Mouse (Mus musculus): ENCODE measurements at regions not wholly inside any gene's neighbourhood (a gene's known extent, or its start where the extent isn't known, plus 50 kb on each side); places are given as distances from the start of the nearest gene placed in this dataset.

DNA sequence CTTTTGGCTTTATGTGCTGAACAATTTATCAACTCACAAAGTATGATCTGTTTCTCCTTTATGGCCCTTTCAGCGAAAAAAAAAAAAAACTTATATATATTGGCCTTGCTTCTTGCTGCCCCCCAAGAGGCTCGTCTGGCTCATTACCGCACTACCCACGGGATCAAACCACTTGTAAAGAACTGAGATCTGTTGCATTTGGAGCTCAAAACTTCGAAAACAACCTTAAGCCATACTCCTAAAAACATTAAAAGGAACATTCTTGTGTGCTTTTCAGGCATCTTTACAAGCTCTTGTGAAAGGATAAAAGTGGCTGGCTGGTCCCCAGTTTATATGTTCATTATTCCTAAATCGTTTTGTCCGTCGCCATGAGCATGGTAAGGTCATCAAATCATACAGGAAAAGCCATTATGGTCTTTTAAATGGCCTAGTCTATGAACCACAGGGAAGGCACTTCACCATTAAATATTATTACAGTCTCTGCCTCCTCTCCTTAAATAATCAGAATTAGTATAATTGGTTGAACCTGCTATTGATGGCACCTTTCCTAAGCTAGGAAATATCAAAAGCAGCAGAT, 117.0 kb upstream of the Gimd1 start:
- ATAC-seq, result no peak
- H3K9me3 ChIP-seq (ENCODE audit: control insufficient read depth, low read length), result no peaks in the 10 kb centered on the region
- no peaks in the 10 kb centered on the region for H3K4me1 ChIP-seq (ENCODE audit: control insufficient read depth, insufficient read depth, low read depth, low read length)
- H3K9ac ChIP-seq (ENCODE audit: low read depth, low read length), result no peak overlapping the region
- H3K27me3 ChIP-seq (replicated peaks; ENCODE audit: control insufficient read depth, insufficient read depth, low read length), result no peaks in the 10 kb centered on the region
- 85% methylated on average over 8 of the region's 8 CpGs for WGBS
- no peak overlapping the region for H3K4me2 ChIP-seq (ENCODE audit: low read length)
- H3K4me3 ChIP-seq (ENCODE audit: low read length), result no peak overlapping the region
- H3K27ac ChIP-seq (ENCODE audit: low read depth, low read length), result no peak overlapping the region
- H3K36me3 ChIP-seq (ENCODE audit: control insufficient read depth, insufficient read depth, low read length), result no peaks in the 10 kb centered on the region

DNA sequence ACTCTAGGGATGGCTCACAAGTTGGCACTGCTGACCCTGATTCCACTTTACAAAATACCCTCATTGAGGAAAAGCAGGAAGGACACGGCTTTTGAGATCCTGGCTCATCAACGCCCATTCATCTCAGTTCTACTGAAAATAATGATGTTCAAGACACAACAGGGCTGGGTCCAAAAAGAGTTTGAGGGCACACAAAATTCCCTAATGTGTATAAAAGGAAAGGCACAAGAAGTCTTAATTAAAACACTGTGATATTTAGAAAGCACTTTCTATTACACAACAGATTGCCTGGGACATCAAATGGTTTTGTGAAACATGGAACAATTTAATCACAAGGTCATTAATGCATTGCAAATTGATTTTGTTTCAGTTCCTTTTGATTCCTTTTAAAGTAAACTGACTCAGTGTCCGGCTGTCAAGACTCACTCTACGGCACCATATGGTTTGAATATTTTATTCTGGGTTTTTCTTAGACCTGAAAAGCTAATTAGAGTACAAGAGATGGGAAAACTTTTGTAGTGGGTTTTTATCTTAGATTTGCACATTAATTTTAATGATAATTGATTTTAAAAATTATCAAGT, 96.2 kb upstream of the Gimd1 start:
- no peak overlapping the region for H3K4me2 ChIP-seq (ENCODE audit: low read length)
- H3K4me3 ChIP-seq (ENCODE audit: low read length), result no peak overlapping the region
- no peaks in the 10 kb centered on the region for H3K36me3 ChIP-seq (ENCODE audit: control insufficient read depth, insufficient read depth, low read length)
- H3K27ac ChIP-seq (ENCODE audit: low read depth, low read length), result no peak overlapping the region
- H3K9me3 ChIP-seq (ENCODE audit: control insufficient read depth, low read length), result no peaks in the 10 kb centered on the region
- no peak overlapping the region for H3K9ac ChIP-seq (ENCODE audit: low read depth, low read length)
- no peaks in the 10 kb centered on the region for H3K27me3 ChIP-seq (replicated peaks; ENCODE audit: control insufficient read depth, insufficient read depth, low read length)
- no peak for ATAC-seq
- no peaks in the 10 kb centered on the region for H3K4me1 ChIP-seq (ENCODE audit: control insufficient read depth, insufficient read depth, low read depth, low read length)
- 55% methylated on average over 4 of the region's 4 CpGs for WGBS

DNA sequence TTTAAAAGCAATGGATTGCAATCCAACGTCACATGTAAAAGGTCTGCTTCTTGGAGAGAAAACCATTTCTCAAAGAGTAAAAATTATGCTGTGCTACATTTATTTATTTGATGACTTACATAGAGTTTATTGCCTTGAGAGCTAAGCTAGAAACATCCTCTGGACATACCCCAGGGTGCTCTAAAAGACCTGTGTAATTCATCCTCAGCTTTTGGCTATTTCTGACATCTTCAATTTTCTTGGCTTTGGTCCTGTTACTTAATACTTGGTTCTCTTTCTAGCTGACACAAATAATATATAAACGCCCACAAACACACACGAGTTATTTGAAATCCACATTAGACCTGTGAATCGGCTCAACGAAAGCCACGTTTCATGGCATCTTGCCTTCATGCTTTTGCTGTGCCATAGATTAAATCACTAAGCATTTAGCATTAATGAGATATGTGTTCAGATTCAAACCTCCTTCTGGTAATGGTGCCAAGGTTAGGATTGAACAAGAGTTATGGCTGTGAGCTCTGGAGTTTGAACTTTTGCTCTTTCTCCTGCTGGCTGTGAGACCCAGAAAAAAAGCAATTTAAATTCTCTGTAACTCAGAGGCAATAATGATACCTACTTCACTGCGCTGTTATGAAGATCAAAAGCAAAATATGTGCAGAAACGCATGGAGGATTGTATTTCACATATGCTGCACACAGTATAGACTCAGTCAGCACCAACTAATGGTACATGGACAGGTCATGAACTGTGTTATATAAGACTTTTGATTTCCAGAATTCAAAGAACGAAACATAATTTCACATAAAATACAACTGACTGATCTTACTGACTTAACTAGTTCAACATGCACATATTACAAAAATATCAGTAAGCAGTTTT, 89.6 kb upstream of the Gimd1 start:
- Histone ChIP-seq H3K4me1 (ENCODE audit: control insufficient read depth, insufficient read depth, low read depth, low read length) (no peaks in the 10 kb centered on the region), H3K27ac (ENCODE audit: low read depth, low read length) (no peak overlapping the region), H3K9ac (ENCODE audit: low read depth, low read length) (no peak overlapping the region), H3K36me3 (ENCODE audit: control insufficient read depth, insufficient read depth, low read length) (no peaks in the 10 kb centered on the region), H3K9me3 (ENCODE audit: control insufficient read depth, low read length) (no peaks in the 10 kb centered on the region), H3K4me3 (ENCODE audit: low read length) (no peak overlapping the region), H3K4me2 (ENCODE audit: low read length) (no peak overlapping the region), H3K27me3 (replicated peaks; ENCODE audit: control insufficient read depth, insufficient read depth, low read length) (no peaks in the 10 kb centered on the region)
- 87% methylated on average over 9 of the region's 9 CpGs for WGBS
- ATAC-seq, result no peak

DNA sequence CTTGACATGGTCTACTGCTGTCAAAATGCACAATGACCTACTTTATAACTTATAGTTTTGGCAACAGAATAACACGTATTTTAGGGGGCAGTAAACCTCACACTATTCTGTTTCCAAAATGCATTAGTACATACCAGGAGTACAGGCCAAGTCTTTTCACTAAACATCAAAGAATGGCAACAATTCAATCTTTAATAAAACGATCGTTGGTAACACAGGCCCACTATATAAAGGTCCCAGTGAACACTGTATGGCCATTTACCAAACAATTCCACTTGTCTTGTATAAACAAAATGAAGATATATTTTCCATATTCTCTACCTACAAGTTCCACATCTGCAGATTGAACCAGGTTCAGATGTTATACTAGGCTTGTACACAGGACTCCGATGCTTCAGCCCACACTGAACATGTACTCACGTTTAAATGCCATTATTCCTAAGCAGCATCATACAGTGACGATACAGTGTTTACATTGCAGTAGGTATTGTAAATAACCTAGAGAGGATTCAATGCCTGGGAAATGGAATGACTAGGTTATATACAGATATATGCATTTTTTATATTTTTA, 78.3 kb upstream of the Gimd1 start:
- no peaks in the 10 kb centered on the region for H3K36me3 ChIP-seq (ENCODE audit: control insufficient read depth, insufficient read depth, low read length)
- H3K27ac ChIP-seq (ENCODE audit: low read depth, low read length), result no peak overlapping the region
- no peaks in the 10 kb centered on the region for H3K9me3 ChIP-seq (ENCODE audit: control insufficient read depth, low read length)
- H3K9ac ChIP-seq (ENCODE audit: low read depth, low read length), result no peak overlapping the region
- H3K4me2 ChIP-seq (ENCODE audit: low read length), result no peak overlapping the region
- no peak overlapping the region for H3K4me3 ChIP-seq (ENCODE audit: low read length)
- 89% methylated on average over 6 of the region's 6 CpGs for whole genome bisulfite sequencing
- H3K27me3 ChIP-seq (replicated peaks; ENCODE audit: control insufficient read depth, insufficient read depth, low read length), result no peaks in the 10 kb centered on the region
- no peaks in the 10 kb centered on the region for H3K4me1 ChIP-seq (ENCODE audit: control insufficient read depth, insufficient read depth, low read depth, low read length)
- ATAC-seq, result no peak

DNA sequence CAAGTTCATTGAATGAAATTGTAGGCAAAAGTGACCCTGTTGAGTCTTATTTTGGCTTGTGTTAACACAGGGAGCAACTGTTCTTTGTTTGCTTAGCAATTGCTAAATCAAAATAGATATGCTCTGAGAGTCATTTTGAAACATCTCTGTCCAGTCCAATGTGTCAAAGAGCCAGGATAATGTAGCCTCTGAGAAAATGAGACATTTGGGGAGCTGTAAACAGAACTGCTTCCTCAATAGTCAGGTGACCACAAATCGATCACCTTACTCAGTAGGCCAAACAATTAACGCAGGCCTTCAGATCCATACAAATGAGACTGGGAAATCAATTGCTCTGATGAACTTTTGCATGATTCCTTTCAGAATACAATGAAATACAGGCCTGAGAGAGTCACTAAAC, 63.9 kb upstream of the Gimd1 start:
- ATAC-seq, result no peak
- WGBS, result 89% methylated on average over 2 of the region's 2 CpGs
- H3K27ac ChIP-seq (ENCODE audit: low read depth, low read length), result no peak overlapping the region
- H3K4me1 ChIP-seq (ENCODE audit: control insufficient read depth, insufficient read depth, low read depth, low read length), result no peaks in the 10 kb centered on the region
- H3K9me3 ChIP-seq (ENCODE audit: control insufficient read depth, low read length), result no peaks in the 10 kb centered on the region
- H3K4me3 ChIP-seq (ENCODE audit: low read length), result no peak overlapping the region
- H3K9ac ChIP-seq (ENCODE audit: low read depth, low read length), result no peak overlapping the region
- no peak overlapping the region for H3K4me2 ChIP-seq (ENCODE audit: low read length)
- H3K36me3 ChIP-seq (ENCODE audit: control insufficient read depth, insufficient read depth, low read length), result no peaks in the 10 kb centered on the region
- H3K27me3 ChIP-seq (replicated peaks; ENCODE audit: control insufficient read depth, insufficient read depth, low read length), result no peaks in the 10 kb centered on the region

DNA sequence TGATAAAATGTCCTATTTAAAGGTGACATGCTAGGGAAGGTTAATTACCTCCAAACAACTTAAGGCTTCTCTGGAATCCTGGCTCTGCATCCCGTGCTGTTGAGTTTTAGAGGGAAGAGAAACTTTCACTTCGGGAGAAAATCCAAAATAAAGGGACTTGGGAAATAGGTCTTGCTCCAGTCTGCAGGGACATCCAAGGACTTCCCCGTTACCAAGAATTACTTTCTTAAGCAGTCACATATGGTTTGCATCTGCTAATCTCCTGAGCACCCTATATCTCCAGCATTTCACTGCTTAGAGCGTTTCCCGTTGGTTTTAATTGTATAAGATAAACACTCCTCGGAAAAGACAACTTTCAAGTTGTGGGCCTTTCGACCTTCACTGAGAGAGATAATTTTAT, 63.3 kb upstream of the Gimd1 start:
- H3K4me2 ChIP-seq (ENCODE audit: low read length), result no peak overlapping the region
- no peak for ATAC-seq
- H3K27ac ChIP-seq (ENCODE audit: low read depth, low read length), result no peak overlapping the region
- no peak overlapping the region for H3K4me3 ChIP-seq (ENCODE audit: low read length)
- no peaks in the 10 kb centered on the region for H3K27me3 ChIP-seq (replicated peaks; ENCODE audit: control insufficient read depth, insufficient read depth, low read length)
- H3K36me3 ChIP-seq (ENCODE audit: control insufficient read depth, insufficient read depth, low read length), result no peaks in the 10 kb centered on the region
- 83% methylated on average over 7 of the region's 7 CpGs for WGBS
- H3K4me1 ChIP-seq (ENCODE audit: control insufficient read depth, insufficient read depth, low read depth, low read length), result no peaks in the 10 kb centered on the region
- no peaks in the 10 kb centered on the region for H3K9me3 ChIP-seq (ENCODE audit: control insufficient read depth, low read length)
- H3K9ac ChIP-seq (ENCODE audit: low read depth, low read length), result no peak overlapping the region
